Mouse (Mus musculus): ENCODE measurements at regions not wholly inside any gene's neighbourhood (a gene's known extent, or its start where the extent isn't known, plus 50 kb on each side); places are given as distances from the start of the nearest gene placed in this dataset.
A peak's percentile ranks its signal among the peaks of the same experiment; 100 is the strongest.

DNA sequence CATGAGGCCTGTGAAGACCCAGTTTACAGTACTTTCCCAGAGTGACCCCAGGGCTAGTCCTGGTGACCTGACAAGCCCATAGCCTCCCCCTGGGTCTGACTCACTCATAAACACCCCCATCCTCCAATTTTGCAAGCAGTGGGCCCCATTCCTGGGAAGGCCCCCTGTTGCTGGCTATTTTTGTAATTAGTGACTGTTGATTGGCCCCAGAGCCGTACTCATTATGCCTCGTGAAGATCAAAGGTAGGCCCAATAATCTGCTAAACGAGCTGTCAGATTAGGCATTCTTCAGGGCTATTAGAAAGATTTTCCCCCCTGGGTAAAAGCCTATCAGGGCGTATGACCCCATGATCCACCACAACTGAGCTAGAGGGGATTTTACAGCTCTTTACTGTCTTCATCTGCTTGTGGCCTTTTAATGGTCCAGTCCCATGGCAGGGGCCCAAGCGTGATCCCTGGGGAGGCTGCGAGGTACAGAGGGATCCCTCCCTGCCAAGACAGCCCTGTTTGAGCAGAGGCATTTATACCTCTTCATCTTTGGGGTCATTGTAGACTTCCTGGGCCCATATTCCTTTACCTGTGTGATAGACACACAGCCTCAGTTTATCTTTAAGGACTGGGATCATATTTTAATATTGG lies 80.1 kb upstream of the Haao start:
- no peak for DNase-seq (ENCODE audit: low read depth)

DNA sequence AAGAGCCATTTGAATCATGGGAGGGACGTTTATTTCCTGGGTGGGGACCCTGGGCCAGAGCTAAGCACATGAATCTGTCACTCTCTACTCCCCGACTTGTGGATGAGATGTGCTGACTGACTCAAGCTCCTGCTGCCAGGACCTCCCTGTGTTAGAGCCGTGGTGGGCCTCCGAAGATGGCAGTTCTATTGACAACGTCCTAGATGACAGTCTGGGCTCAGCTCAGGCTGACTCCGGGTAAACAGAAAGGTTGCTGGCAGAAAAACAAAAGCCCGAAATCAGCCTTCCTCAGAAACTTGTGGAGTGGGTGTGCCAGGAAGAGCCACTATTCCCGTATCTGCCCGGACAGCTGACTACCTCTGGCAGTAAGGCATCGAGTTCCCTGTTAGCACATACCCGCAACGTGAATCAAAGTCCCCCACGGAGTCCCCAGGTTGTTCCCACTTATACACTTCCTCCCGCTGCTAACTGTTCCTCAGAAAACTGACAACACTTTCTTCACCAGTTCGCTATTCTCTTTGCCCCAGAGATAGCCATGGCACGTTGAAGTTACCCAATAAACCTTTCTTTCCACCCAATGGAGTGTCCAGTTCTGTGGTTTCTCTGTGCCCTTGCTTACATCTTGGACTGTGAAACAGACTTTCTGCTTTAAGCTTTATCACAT lies 76.6 kb upstream of the Haao start:
- DNase-seq (ENCODE audit: low read depth) = no peak

DNA sequence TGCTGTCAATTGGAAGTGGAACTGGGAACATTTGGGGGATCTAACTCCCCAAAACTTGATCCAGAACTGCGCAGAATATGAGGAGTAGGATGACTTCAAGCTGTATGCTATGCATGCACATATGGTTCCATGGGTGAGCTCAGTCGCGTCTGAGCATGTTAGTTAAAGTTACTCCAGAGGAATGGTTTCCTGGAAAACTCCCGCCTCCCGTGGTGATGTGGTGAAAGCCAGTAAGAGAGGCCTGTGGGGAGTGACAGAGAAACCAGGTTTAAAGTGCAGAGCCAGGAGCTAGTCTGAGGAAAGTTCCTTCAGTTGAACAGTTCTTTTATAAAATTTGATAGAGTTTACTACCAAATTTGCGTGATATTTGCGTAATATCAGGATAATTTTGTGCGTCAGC lies 73.1 kb upstream of the Haao start:
- no peak for DNase-seq (ENCODE audit: low read depth)

DNA sequence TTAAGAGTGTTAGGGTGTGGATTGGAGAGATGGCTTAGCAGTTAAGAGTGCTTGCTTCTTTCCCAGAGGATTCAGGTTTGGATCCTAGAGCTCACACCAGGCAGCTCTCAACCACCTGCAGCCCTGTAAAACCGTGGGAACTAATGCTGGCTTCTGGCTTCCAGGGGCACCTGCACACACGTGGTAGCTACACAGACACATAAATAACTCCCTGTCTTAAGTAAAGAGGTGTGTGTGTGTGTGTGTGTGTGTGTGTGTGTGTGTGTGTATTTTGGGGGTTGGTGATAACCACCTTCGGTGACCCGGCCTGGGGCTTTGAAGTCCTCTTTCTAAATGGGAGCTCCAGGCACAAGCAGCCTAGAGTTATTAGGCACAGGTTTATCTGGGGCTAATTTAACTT lies 72.5 kb upstream of the Haao start:
- no peak for DNase-seq (ENCODE audit: low read depth)

DNA sequence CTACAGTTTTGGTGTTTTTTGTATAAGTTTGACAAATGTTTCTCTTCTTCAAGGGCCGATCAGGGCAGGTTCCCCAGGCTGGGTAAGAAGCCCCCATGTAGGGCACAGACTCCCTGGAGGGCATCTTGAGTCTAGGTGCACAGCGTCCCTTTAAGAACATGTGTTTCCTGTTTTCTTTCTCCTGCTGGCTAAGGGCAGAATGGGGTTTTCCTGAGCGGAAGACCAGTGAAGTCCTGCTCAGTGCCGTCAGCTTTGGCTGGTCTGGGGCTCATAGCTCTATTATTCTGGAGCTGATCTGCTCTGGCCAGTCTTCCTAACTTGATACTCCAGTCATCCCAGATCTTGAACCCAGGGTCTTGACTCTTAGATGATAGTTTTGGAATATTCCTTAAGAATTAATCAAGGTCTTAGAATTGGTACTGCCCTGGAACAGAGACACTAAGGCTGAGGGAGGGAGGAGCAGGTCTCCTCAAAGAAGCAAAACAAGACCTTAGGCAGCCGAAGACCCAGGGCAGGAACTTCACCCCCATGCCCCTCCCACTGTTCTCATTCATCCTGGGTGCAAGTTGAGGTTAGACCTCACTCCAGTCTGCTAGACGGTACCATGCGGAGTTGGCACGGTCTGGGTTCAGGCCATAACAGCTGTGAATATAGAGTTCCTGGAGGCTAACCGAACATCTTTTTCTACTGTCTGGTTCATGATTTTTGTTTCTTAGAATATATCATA lies 70.8 kb upstream of the Haao start:
- DNase-seq (ENCODE audit: low read depth) = no peak

DNA sequence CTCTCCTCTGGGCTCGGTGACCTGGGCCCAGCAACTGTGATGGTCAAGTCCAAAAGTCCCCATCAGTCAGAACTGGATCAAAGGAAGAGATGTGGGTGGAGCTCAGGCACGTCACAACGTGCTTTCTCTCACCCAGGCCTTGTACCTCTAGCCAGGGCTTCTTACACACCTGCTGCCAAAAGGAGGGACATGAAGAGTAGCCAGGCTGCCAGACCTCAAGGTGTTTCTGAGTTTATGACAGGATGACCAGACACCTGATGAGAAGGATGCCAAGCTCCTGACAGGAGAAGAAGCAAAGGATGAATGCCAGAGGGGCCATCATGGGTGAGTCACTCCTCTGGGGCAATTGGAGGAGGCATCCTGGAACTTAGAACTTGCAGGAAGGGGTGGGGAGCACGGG lies 70.0 kb upstream of the Haao start:
- no peak for DNase-seq (ENCODE audit: low read depth)

DNA sequence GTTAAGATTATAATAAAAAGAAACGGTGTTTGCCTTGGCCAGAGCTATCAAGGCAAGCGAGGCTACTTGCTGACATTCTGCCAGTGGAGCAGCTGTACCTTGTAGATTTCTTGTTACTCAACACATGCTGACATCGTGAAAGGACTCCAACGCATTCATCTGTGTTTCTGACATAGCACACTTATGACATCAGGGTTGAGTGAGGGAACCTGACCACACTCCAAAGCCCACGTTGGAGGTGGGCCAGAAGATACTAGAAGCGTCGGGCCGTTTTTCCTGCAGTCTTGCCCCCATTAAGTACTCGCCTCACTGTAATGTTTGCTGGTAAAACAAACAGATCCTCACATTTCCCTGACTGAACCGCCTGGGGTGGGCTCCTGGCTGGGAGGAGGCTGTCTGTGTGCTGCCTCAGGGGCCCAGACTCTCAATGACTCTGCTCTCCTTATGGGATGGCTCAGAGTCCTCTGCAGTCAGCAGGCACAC lies 69.0 kb upstream of the Haao start:
- DNase-seq (ENCODE audit: low read depth) = peak; percentile 91

DNA sequence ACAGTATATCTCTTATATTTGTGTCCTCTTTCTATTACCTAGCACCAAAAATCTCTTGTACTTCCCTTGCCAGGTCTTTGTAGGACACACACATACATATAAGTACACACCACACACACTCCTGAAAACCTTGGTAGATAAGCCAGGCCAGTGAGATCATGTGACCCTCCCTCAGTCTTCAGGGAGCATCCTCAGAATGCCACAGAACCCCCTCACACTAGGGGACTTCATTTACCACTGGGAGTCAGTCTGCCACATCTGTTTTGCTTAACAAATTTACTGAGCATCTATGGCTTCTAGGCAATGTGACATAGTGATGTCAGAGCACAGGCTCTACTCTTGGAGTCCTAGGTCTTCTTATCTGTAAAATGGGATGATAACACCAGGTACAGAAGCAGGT lies 67.3 kb upstream of the Haao start:
- DNase-seq (ENCODE audit: low read depth) = no peak

DNA sequence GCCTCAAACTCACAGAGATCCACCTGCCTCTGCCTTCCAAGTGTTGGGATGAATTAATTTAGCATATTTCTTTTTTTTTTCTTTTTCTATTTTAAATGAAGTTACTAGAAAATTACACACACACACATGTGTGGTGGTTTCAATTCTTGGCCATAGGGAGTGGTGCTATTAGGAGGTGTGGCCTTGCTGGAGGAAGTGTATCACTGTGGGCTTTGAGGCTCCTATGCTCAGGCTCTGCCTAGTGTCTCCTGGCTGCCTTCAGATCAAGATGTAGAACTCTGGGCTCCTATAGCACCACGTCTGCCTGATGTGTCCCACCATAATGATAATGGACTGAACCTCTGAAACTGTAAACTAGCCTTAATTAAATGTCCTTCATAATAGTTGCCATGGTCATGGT lies 66.8 kb upstream of the Haao start:
- no peak for DNase-seq (ENCODE audit: low read depth)

DNA sequence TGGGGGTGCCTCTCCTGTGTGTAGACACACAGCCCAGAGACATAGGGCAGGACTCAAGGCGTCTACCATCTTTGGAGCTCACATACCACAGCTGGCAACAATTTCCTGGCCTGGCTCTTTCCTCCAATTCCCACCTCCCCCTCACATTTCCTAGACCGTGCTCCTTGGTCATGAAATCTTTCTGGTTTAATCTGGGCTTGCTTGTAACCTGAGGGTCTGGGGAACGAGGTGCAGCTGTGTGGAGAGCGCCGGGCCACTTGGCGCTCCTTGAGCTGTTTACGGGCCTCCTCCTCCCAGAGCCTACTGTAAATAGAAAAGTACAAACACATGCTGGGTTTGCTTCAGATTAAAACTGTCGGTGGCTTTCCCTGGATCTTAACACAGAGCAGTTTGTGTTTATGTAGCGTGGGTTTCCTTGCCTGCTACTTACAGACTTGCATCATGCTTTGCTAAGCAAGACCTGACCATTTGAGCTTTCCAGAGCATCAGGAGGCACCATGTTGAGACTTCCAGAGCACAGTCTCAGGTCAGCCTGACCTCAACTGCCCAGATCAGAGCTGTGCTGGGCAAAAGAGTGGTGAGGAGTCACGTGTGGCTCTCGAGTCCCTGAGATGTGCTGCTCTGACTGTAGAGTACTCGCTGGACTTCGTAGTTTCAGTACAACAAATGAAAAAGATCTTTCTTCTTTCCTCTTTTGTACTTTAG lies 66.1 kb upstream of the Haao start:
- DNase-seq (ENCODE audit: low read depth) = peak; percentile 90

DNA sequence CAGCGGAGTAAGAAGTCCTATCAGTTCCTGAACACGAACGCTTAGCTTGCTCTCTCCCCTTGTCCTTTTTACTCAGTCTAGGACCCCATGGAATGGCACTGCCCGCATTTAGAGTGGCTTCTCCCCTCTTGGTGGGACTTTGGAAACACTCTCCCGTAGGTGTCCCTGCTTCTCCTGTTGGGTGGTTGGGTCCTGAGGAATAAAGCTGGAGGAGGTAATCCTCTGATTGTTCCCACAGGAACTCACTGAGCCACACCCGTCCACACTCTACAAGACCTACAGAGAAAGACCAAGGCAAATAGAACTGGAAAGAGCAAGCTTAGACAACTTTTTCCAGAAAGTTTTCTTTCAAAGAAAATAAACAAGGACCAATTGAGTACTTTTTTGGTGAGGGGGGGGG lies 64.7 kb upstream of the Haao start:
- no peak for DNase-seq (ENCODE audit: low read depth)

DNA sequence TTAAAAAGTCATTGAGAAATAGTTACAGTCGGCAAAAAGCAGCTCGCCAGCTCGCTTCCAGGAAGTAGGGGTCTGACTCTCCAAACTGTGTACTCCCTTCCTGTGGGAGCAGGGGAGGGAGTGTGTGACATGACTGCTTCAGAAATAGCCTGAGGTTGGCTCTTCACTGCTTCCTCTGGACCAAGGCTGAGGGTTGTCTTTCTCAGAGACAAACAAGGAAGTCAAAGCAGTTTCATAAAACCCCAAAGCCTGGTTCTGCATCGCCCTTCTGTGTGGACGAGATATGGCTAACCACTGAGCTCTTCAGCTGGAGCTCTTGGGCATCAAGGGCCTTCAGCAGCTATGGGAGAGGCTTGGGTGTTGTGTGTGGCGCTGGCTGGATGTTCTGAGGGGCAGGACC lies 61.0 kb upstream of the Haao start:
- no peak for DNase-seq (ENCODE audit: low read depth)

DNA sequence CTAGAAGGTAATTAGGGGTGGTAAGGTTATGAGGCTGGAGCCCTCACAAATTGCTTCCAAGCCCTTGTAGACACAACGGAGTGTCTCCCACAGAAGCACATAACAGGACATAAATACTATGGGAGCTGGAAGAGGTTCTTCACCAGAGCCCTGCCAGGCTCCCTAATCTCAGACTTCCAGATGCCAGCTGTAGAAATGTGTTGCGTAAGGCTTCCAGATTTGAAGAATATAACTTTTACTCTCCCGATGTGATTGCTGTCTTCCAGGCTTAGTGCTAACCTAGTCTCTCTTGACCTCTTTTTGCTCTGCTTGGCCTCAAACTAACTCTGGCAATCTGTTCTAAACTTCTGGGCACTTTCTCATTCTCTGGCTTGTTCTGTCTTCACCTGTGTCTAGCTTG lies 59.8 kb upstream of the Haao start:
- DNase-seq (ENCODE audit: low read depth) = no peak

DNA sequence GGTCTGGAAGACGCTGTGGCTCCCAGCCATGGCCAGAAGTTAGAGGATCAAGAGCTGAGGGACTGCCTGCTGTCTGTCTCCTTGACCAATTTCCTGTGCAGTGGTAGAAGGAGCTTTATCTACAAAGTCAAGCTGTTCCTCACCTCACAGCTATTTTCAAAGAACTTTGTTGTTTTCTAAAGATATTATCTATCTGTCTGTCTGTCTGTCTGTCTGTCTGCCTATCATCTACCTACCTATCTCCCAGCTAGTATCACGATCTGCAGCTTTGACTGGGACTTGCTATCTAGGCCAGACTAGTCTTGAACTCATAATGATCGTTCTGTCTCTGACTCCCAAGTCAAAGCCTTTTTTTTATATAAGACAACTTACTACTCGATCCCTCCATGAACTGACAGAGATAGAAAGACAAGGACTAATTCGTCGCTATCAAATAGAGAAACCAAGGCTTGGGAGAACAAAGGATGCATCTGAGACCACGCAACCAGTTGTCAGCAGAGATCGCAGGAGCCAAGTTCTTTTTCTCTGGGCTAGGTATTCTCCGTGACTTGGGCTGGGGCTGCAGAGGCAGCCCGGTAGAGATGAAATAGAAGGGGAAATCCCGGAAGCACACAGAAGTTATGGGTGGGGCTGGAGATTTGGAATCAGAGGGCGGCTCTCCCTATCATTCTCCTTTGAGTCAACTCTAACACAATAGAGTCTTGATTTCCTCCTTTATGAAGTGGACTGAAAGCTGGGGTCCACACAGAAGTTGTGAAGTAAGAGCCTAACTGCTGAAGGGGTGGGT lies 59.2 kb upstream of the Haao start:
- no peak for DNase-seq (ENCODE audit: low read depth)

DNA sequence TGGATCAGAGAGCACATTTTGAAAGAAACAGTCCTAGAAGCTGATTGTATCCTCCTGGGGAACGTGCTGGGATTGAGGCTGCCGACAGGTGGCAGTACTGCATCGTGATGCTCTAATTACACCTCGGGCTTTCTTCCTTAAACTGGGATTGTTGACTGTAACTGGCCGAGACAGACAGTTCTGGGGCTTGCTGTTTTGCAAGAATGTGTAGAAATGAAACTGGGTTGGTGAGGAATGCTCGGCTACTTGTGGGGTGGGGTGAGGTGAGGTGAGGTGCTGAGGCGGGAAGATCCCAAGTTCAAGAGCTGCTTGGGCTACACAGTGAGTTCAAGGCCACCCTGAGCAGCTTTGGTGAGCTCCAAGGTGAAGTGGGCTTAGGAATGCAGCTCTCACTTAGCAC lies 55.7 kb upstream of the Haao start:
- peak; percentile 92 for DNase-seq (ENCODE audit: low read depth)

DNA sequence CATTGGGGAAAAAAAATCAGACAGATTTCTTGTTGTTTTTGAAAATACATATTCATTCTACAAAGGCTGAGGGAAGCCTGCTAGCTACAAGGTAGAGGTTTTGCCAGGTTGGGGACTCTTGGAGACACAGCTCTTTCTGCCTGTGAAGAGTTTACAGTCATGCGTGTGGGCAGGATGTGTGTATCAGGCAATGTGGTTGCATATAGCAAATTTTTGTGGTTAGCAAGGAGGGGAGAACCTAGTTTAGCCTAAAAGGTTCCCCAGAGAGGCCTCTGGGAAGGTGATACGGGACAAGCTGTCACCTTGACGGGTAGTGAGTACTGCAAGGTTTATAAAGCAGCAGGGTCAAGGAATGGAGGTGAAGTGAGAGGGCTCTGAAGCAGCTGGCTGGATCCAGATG lies 54.8 kb upstream of the Haao start:
- DNase-seq (ENCODE audit: low read depth) = no peak

DNA sequence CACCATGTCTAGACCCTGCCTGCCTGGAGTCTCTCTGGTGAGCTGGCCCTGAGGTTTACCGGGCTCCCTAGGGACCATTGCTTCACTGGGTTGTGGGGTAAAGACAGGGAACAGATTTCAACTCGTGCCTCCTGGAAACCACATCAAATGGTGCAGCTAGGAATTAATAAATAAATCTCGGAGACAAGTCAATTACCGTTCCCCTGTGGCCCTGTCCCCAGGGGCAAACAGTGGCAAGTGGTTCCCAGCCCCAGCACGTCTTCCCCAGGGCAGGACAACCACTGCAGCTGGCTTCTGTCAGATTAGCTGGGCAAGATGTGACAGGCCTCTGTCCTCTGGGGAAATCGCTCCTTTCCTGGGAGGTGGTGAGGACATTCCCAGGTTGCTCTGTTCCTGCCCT lies 54.3 kb upstream of the Haao start:
- DNase-seq (ENCODE audit: low read depth) = no peak

DNA sequence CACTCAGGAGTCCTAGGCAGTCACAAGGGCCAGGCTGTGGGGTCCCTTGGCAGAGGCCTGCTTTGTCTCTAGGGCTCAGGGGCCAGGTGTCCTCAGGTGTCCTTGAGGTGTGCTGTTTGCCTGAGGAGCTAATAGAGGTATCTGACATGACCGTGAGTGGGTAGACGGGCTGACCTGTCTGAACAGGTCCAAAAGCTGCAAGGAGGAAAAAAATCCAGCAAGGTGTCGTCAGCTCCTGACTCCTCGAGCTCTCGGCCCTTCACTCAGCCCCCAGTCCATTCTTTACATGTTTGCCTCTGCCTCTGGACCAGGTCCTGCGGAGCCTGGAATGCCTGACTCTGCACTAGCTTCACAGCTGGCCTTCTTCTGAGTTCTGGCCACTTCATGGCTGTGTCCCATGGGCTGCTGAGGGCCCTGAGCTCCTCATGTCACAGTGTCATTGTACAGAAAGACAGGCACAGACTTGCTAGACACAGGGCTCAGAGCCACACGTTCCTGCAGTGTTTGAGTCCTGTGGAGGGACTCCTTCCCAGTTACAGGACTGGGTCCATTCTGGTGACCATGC lies 51.9 kb upstream of the Haao start:
- no peak for DNase-seq (ENCODE audit: low read depth)

DNA sequence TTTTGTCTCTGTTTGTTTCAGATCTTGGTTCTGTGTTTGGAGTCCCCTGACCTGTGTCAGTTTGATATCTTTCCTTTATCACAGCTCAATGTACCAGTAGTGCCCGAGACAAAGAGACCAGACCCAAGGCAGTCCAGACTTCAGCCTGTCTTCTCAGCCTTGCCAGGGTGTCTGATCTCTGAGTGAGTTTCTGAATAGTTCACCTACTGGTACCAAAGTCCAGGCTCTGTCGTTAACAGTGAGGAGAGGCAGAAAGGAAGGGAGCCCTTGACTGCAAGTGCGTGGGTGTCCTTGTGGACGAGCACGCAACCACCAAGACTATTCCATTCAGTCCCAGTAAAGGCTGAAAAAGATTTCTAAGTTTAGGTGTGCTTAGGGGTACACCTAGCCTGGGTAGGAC lies 50.8 kb upstream of the Haao start:
- no peak for DNase-seq (ENCODE audit: low read depth)

All from fibroblast of lung, adult 2 months (primary cell).